Mouse (Mus musculus): ENCODE data around the gene Crlf1. TPM values are rescaled to one million over a fixed set of nuclear protein-coding genes. Genes with fewer than 3 reads are reported as not detected.

The Crlf1 gene
- polyA plus RNA-seq, 1 experiment from 2014 or later = 1.7 TPM

GRCm38 (mm10) chr8:70460199-70460598 lies 32.8 kb upstream of the Crlf1 start:
- ATAC-seq (ENCODE audit: insufficient read depth) = no peak
- Histone ChIP-seq H3K36me3 (replicated peaks) (no peaks in the 10 kb centered on the region), H3K27ac (replicated peaks) (no peak overlapping the region), H3K9me3 (replicated peaks) (no peaks in the 10 kb centered on the region), H3K4me3 (replicated peaks) (no peak overlapping the region), H3K4me1 (replicated peaks) (peaks cover 8% of the 10 kb centered on the region; the same call in 1 of the 2 replicates), H3K4me2 (no peak overlapping the region), H3K27me3 (no peaks in the 10 kb centered on the region), H3K9ac (no peak overlapping the region)
- WGBS (ENCODE audit: insufficient replicate concordance) = 76% methylated on average over 5 of the region's 5 CpGs

GRCm38 (mm10) chr8:70460606-70461005 lies 32.4 kb upstream of the Crlf1 start:
- Histone ChIP-seq H3K9ac (no peak overlapping the region), H3K36me3 (replicated peaks) (no peaks in the 10 kb centered on the region), H3K4me2 (no peak overlapping the region), H3K9me3 (replicated peaks) (no peaks in the 10 kb centered on the region), H3K27ac (replicated peaks) (no peak overlapping the region), H3K27me3 (no peaks in the 10 kb centered on the region), H3K4me1 (replicated peaks) (peaks cover 8% of the 10 kb centered on the region; the same call in 1 of the 2 replicates), H3K4me3 (replicated peaks) (no peak overlapping the region)
- no peak for ATAC-seq (ENCODE audit: insufficient read depth)
- WGBS (ENCODE audit: insufficient replicate concordance) = 85% methylated on average over 9 of the region's 9 CpGs

GRCm38 (mm10) chr8:70461765-70462515 lies 31.0 kb upstream of the Crlf1 start:
- ATAC-seq (ENCODE audit: insufficient read depth) = no peak
- no peak overlapping the region for H3K9ac ChIP-seq
- H3K27me3 ChIP-seq = no peaks in the 10 kb centered on the region
- H3K36me3 ChIP-seq (replicated peaks) = no peaks in the 10 kb centered on the region
- H3K4me2 ChIP-seq = no peak overlapping the region
- H3K4me1 ChIP-seq (replicated peaks) = peaks cover 17% of the 10 kb centered on the region
- no peak overlapping the region for H3K27ac ChIP-seq (replicated peaks)
- H3K4me3 ChIP-seq (replicated peaks) = no peak overlapping the region
- H3K9me3 ChIP-seq (replicated peaks) = no peaks in the 10 kb centered on the region
- 79% methylated on average over 16 of the region's 16 CpGs for WGBS (ENCODE audit: insufficient replicate concordance)

GRCm38 (mm10) chr8:70462516-70462813 lies 30.5 kb upstream of the Crlf1 start:
- no peak overlapping the region for H3K4me3 ChIP-seq (replicated peaks)
- H3K4me2 ChIP-seq = no peak overlapping the region
- no peaks in the 10 kb centered on the region for H3K36me3 ChIP-seq (replicated peaks)
- no peaks in the 10 kb centered on the region for H3K27me3 ChIP-seq
- WGBS (ENCODE audit: insufficient replicate concordance) = 86% methylated on average over 8 of the region's 8 CpGs
- no peak for ATAC-seq (ENCODE audit: insufficient read depth)
- H3K4me1 ChIP-seq (replicated peaks) = peaks cover 21% of the 10 kb centered on the region
- H3K9ac ChIP-seq = no peak overlapping the region
- no peak overlapping the region for H3K27ac ChIP-seq (replicated peaks)
- no peaks in the 10 kb centered on the region for H3K9me3 ChIP-seq (replicated peaks)

- H3K4me1 ChIP-seq (replicated peaks) = peaks cover 22% of the 10 kb centered on the region
- no peaks in the 10 kb centered on the region for H3K36me3 ChIP-seq (replicated peaks)
- H3K4me3 ChIP-seq (replicated peaks) = no peak overlapping the region
- no peak for ATAC-seq (ENCODE audit: insufficient read depth)
- no peaks in the 10 kb centered on the region for H3K27me3 ChIP-seq
- H3K27ac ChIP-seq (replicated peaks) = no peak overlapping the region
- H3K9ac ChIP-seq = no peak overlapping the region
- no peak overlapping the region for H3K4me2 ChIP-seq
- H3K9me3 ChIP-seq (replicated peaks) = no peaks in the 10 kb centered on the region
- WGBS (ENCODE audit: insufficient replicate concordance) = 88% methylated on average over 4 of the region's 4 CpGs
These were observed 29.7 kb upstream of the Crlf1 start for GRCm38 (mm10) chr8:70463306-70463705.

- Histone ChIP-seq H3K9ac (no peak overlapping the region), H3K9me3 (replicated peaks) (no peaks in the 10 kb centered on the region), H3K27me3 (no peaks in the 10 kb centered on the region), H3K4me2 (no peak overlapping the region), H3K4me3 (replicated peaks) (no peak overlapping the region), H3K36me3 (replicated peaks) (no peaks in the 10 kb centered on the region), H3K27ac (replicated peaks) (no peak overlapping the region), H3K4me1 (replicated peaks) (peaks cover 30% of the 10 kb centered on the region)
- whole genome bisulfite sequencing (ENCODE audit: insufficient replicate concordance) = 85% methylated on average over 6 of the region's 6 CpGs
- ATAC-seq (ENCODE audit: insufficient read depth) = no peak
These were observed 28.8 kb upstream of the Crlf1 start for GRCm38 (mm10) chr8:70464162-70464561.

- H3K27me3 ChIP-seq = no peaks in the 10 kb centered on the region
- H3K9ac ChIP-seq = no peak overlapping the region
- WGBS (ENCODE audit: insufficient replicate concordance) = 77% methylated on average over 4 of the region's 4 CpGs
- H3K4me3 ChIP-seq (replicated peaks) = no peak overlapping the region
- H3K36me3 ChIP-seq (replicated peaks) = no peaks in the 10 kb centered on the region; the same call in 1 of the 2 replicates
- peaks cover 44% of the 10 kb centered on the region for H3K4me1 ChIP-seq (replicated peaks)
- ATAC-seq (ENCODE audit: insufficient read depth) = no peak
- no peaks in the 10 kb centered on the region for H3K9me3 ChIP-seq (replicated peaks)
- no peak overlapping the region for H3K27ac ChIP-seq (replicated peaks)
- no peak overlapping the region for H3K4me2 ChIP-seq
These were observed 27.3 kb upstream of the Crlf1 start for GRCm38 (mm10) chr8:70465701-70466100.

- ATAC-seq (ENCODE audit: insufficient read depth) = no peak
- Histone ChIP-seq H3K4me3 (replicated peaks) (no peak overlapping the region), H3K4me1 (replicated peaks) (peaks cover 44% of the 10 kb centered on the region), H3K36me3 (replicated peaks) (no peaks in the 10 kb centered on the region; the same call in 1 of the 2 replicates), H3K27me3 (no peaks in the 10 kb centered on the region), H3K9me3 (replicated peaks) (no peaks in the 10 kb centered on the region), H3K27ac (replicated peaks) (no peak overlapping the region), H3K4me2 (no peak overlapping the region), H3K9ac (no peak overlapping the region)
- 79% methylated on average over 4 of the region's 4 CpGs for WGBS (ENCODE audit: insufficient replicate concordance)
These were observed 26.7 kb upstream of the Crlf1 start for GRCm38 (mm10) chr8:70466305-70466704.

- Histone ChIP-seq H3K4me3 (replicated peaks) (no peak overlapping the region), H3K36me3 (replicated peaks) (no peaks in the 10 kb centered on the region; the same call in 1 of the 2 replicates), H3K9ac (no peak overlapping the region), H3K27me3 (no peaks in the 10 kb centered on the region), H3K4me2 (no peak overlapping the region), H3K4me1 (replicated peaks) (peaks cover 44% of the 10 kb centered on the region), H3K9me3 (replicated peaks) (no peaks in the 10 kb centered on the region), H3K27ac (replicated peaks) (no peak overlapping the region)
- ATAC-seq (ENCODE audit: insufficient read depth) = no peak
- WGBS (ENCODE audit: insufficient replicate concordance) = 79% methylated on average over 11 of the region's 11 CpGs
These were observed 26.2 kb upstream of the Crlf1 start for GRCm38 (mm10) chr8:70466771-70467170.

- Histone ChIP-seq H3K27ac (replicated peaks) (no peak overlapping the region), H3K27me3 (no peaks in the 10 kb centered on the region), H3K4me1 (replicated peaks) (peaks cover 44% of the 10 kb centered on the region), H3K4me2 (no peak overlapping the region), H3K36me3 (replicated peaks) (no peaks in the 10 kb centered on the region; the same call in 1 of the 2 replicates), H3K9me3 (replicated peaks) (no peaks in the 10 kb centered on the region), H3K9ac (no peak overlapping the region), H3K4me3 (replicated peaks) (no peak overlapping the region)
- ATAC-seq (ENCODE audit: insufficient read depth) = peak; percentile 45
- 77% methylated on average over 5 of the region's 5 CpGs for WGBS (ENCODE audit: insufficient replicate concordance)
These were observed 25.7 kb upstream of the Crlf1 start for GRCm38 (mm10) chr8:70467229-70467725.

GRCm38 (mm10) chr8:70467907-70468306 lies 25.1 kb upstream of the Crlf1 start:
- 26% methylated on average over 1 of the region's 1 CpGs for WGBS (ENCODE audit: insufficient replicate concordance)
- Histone ChIP-seq H3K36me3 (replicated peaks) (no peaks in the 10 kb centered on the region; the same call in 1 of the 2 replicates), H3K9ac (no peak overlapping the region), H3K4me2 (no peak overlapping the region), H3K4me1 (replicated peaks) (peaks cover 44% of the 10 kb centered on the region), H3K27ac (replicated peaks) (no peak overlapping the region), H3K9me3 (replicated peaks) (no peaks in the 10 kb centered on the region), H3K27me3 (no peaks in the 10 kb centered on the region), H3K4me3 (replicated peaks) (no peak overlapping the region)
- ATAC-seq (ENCODE audit: insufficient read depth) = no peak

Data from liver, embryonic 15.5 days (tissue).